Mouse (Mus musculus) liver, embryonic 16.5 days (tissue): ENCODE data around the gene Aass. TPM values are rescaled to one million over a fixed set of nuclear protein-coding genes. Genes with fewer than 3 reads are reported as not detected.
"Not testable (repeated sequence)": the region's sequence is repeated elsewhere in the genome, so short reads cannot be mapped to it uniquely, and the experiment has no call there.

Experiments
- ATAC-seq: fragments of 200-750 bp; cut with Nextera tagmentation; 2 replicates; pipeline ENCODE4 v1.8.0; 2017; ENCODE audit warnings: low read depth, mild to moderate bottlenecking, moderate number of reproducible peaks, moderate library complexity
- H3K27ac ChIP-seq: fragments of 300-500 bp; sonication (generic); 2 replicates; pipeline ENCODE4 v1.5.1; 2014; ENCODE audit warnings: mild to moderate bottlenecking, low read length
- H3K27me3 ChIP-seq: fragments of 300-500 bp; sonication (generic); 2 replicates; pipeline ENCODE4 v1.6.1; 2014; ENCODE audit warnings: low read depth, low read length, mixed read lengths; ENCODE audit not compliant: control insufficient read depth, insufficient read depth
- H3K36me3 ChIP-seq: fragments of 300-500 bp; sonication (generic); 2 replicates; pipeline ENCODE4 v1.6.1; 2014; ENCODE audit warnings: mild to moderate bottlenecking; ENCODE audit not compliant: control insufficient read depth, insufficient read depth
- H3K4me1 ChIP-seq: fragments of 300-500 bp; sonication (generic); 2 replicates; pipeline ENCODE4 v1.6.1; 2014; ENCODE audit warnings: low read depth, low read length, mixed read lengths; ENCODE audit not compliant: control insufficient read depth
- H3K4me2 ChIP-seq: fragments of 300-500 bp; sonication (generic); 2 replicates; pipeline ENCODE4 v1.6.1; 2014; ENCODE audit warnings: low read depth, low read length, mixed read lengths
- H3K4me3 ChIP-seq: fragments of 300-500 bp; sonication (generic); 2 replicates; pipeline ENCODE4 v1.5.1; 2014; ENCODE audit warnings: low read depth, mild to moderate bottlenecking, low read length
- H3K9ac ChIP-seq: fragments of 300-500 bp; sonication (generic); 2 replicates; pipeline ENCODE4 v1.6.1; 2014; ENCODE audit warnings: low read depth, low read length
- H3K9me3 ChIP-seq: fragments of 300-500 bp; sonication (generic); replicated peaks from 2 replicates; pipeline ENCODE4 v1.6.1; 2016; ENCODE audit warnings: low read length; ENCODE audit not compliant: control insufficient read depth
- WGBS: fragments of 180-500 bp; shearing (Covaris S2); extraction: QIAGEN DNeasy Blood & Tissue Kit; methylation state at CpG from one replicate; pipeline ENCODE4 v1.1.7; 2014; ENCODE audit not compliant: insufficient replicate concordance; 5-methylcytosine and 5-hydroxymethylcytosine counted together
- polyA plus RNA-seq: library from polyadenylated mRNA; unstranded; fragments of >200 nt; fragmentation: Nextera tagmentation; extraction: Ambion mirVana; gene quantifications from 2 replicates; pipeline ENCODE4 v1.2.1, GENCODE M21; 2015

The Aass gene
- polyA plus RNA-seq, result 31.5 and 32.8 TPM in 2 replicates

- WGBS, result 2% methylated on average over 20 of the region's 20 CpGs
- H3K27ac ChIP-seq, result peak within 1 kb of the TSS; percentile 59
- peak; percentile 89 for ATAC-seq
- H3K9me3 ChIP-seq, result no peaks in the 10 kb centered on the region
- H3K9ac ChIP-seq, result 0 out of 2 replicates have a peak within 1 kb of the TSS, but pooled peaks have one; percentile 36
- no peaks in the 10 kb centered on the region; the same call in 1 of the 2 replicates for H3K4me1 ChIP-seq
- peak within 1 kb of the TSS; percentile 45 for H3K4me3 ChIP-seq
- no peaks in the 10 kb centered on the region for H3K27me3 ChIP-seq
- peak within 1 kb of the TSS; percentile 39 for H3K4me2 ChIP-seq
- no peaks in the 10 kb centered on the region for H3K36me3 ChIP-seq
These were observed at the start of gene Aass for GRCm38 (mm10) chr6:23132573-23133181. TSS of gene Aass (minus strand) at chr6:23132986.

- no peak overlapping the region for H3K9ac ChIP-seq
- WGBS, result 19% methylated on average over 8 of the region's 8 CpGs
- no peaks in the 10 kb centered on the region for H3K27me3 ChIP-seq
- H3K4me1 ChIP-seq, result no peaks in the 10 kb centered on the region
- H3K36me3 ChIP-seq, result no peaks in the 10 kb centered on the region
- H3K4me2 ChIP-seq, result no peak overlapping the region
- H3K4me3 ChIP-seq, result no peak overlapping the region
- no peak for ATAC-seq
- H3K9me3 ChIP-seq, result no peaks in the 10 kb centered on the region
- no peak overlapping the region for H3K27ac ChIP-seq
These were observed 47.3 kb upstream of the Aass start for GRCm38 (mm10) chr6:23180096-23180495.

DNA sequence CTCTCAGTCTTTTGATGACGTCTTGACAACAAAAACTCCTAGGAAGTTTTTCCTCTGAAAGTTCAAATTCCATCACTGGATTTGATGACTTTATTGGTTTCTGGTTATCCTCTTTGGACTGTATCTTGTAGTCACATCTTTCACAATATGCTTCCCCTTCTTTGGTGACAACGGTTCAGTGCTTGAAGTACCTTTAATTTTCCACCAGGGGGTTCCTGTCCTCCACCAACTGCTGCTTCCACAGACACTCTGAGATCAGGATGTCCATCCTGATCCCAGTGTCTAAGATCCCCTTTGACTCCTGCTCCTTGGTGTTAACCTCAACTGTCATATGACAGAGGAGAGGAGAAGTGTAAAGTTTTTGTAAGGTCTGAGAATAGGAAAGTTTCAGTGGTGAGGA lies 31.0 kb upstream of the Aass start:
- WGBS, result 43% methylated on average over 1 of the region's 2 CpGs

GRCm38 (mm10) chr6:23156357-23156756 lies 23.6 kb upstream of the Aass start:
- not testable (repeated sequence) for H3K4me1 ChIP-seq, H3K4me3 ChIP-seq, H3K9me3 ChIP-seq, H3K27me3 ChIP-seq, H3K36me3 ChIP-seq, ATAC-seq, H3K27ac ChIP-seq, H3K4me2 ChIP-seq, H3K9ac ChIP-seq
- 48% methylated on average over 2 of the region's 3 CpGs for WGBS

More for the DNA sequence above, 31.0 kb upstream of the Aass start:
- not testable (repeated sequence) for H3K9me3 ChIP-seq, H3K36me3 ChIP-seq, H3K27ac ChIP-seq, H3K9ac ChIP-seq, H3K27me3 ChIP-seq, H3K4me1 ChIP-seq, H3K4me2 ChIP-seq, H3K4me3 ChIP-seq, ATAC-seq

DNA sequence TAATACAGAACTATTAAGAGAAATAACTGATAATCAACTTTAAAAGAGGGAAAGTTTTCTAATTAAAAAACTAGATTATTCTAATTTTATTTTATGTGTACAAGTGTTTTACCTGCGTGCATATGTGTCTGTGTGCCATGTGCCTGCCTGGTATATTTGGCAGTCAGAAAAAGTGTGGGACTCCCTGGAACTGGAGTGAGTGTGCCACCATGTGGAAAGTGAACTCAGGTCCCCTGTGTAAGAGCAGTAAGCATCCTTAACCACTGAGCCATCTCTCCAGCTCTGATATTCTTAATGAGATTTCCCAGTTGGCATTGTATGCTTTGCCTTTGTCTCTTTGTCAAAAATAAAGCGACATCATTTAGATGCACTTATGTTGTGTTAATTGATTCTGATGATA lies 20.3 kb upstream of the Aass start:
- Histone ChIP-seq H3K9me3 (no peaks in the 10 kb centered on the region), H3K4me3 (no peak overlapping the region), H3K4me2 (no peak overlapping the region), H3K9ac (no peak overlapping the region), H3K27me3 (no peaks in the 10 kb centered on the region), H3K27ac (no peak overlapping the region), H3K4me1 (no peaks in the 10 kb centered on the region), H3K36me3 (no peaks in the 10 kb centered on the region)
- WGBS, result 59% methylated on average over 2 of the region's 2 CpGs
- ATAC-seq, result no peak

- no peak overlapping the region for H3K4me2 ChIP-seq
- H3K9ac ChIP-seq, result no peak overlapping the region
- no peak overlapping the region for H3K27ac ChIP-seq
- H3K4me3 ChIP-seq, result no peak overlapping the region
- H3K36me3 ChIP-seq, result no peaks in the 10 kb centered on the region
- no peaks in the 10 kb centered on the region for H3K27me3 ChIP-seq
- WGBS, result 53% methylated on average over 2 of the region's 2 CpGs
- no peaks in the 10 kb centered on the region for H3K9me3 ChIP-seq
- peak; percentile 93 for ATAC-seq
- no peaks in the 10 kb centered on the region; the same call in 1 of the 2 replicates for H3K4me1 ChIP-seq
These were observed 14.4 kb upstream of the Aass start for GRCm38 (mm10) chr6:23147221-23147620.

GRCm38 (mm10) chr6:23143980-23144379 lies 11.2 kb upstream of the Aass start:
- no peaks in the 10 kb centered on the region for H3K36me3 ChIP-seq
- H3K4me1 ChIP-seq, result no peaks in the 10 kb centered on the region; the same call in 1 of the 2 replicates
- no peak overlapping the region for H3K4me2 ChIP-seq
- no peak for ATAC-seq
- no peak overlapping the region for H3K27ac ChIP-seq
- H3K9ac ChIP-seq, result no peak overlapping the region
- no peaks in the 10 kb centered on the region for H3K27me3 ChIP-seq
- H3K9me3 ChIP-seq, result no peaks in the 10 kb centered on the region
- no peak overlapping the region for H3K4me3 ChIP-seq

GRCm38 (mm10) chr6:23131015-23131414 lies 1.8 kb downstream of the Aass start:
- Histone ChIP-seq H3K4me2 (peak overlapping the region; percentile 39), H3K9me3 (no peaks in the 10 kb centered on the region), H3K27ac (peak overlapping the region; percentile 57; the same call in 1 of the 2 replicates), H3K9ac (no peak overlapping the region), H3K4me1 (no peaks in the 10 kb centered on the region; the same call in 1 of the 2 replicates), H3K27me3 (no peaks in the 10 kb centered on the region), H3K4me3 (peak overlapping the region; percentile 18; the same call in 1 of the 2 replicates), H3K36me3 (no peaks in the 10 kb centered on the region)
- 24% methylated on average over 4 of the region's 4 CpGs for WGBS
- peak; percentile 73 for ATAC-seq

GRCm38 (mm10) chr6:23129201-23129600 lies 3.6 kb downstream of the Aass start:
- Histone ChIP-seq H3K4me3 (no peak overlapping the region), H3K27me3 (no peaks in the 10 kb centered on the region)

More at GRCm38 (mm10) chr6:23129201-23129600, 3.6 kb downstream of the Aass start:
- ATAC-seq, result no peak
- Histone ChIP-seq H3K36me3 (no peaks in the 10 kb centered on the region), H3K4me1 (no peaks in the 10 kb centered on the region; the same call in 1 of the 2 replicates), H3K9ac (no peak overlapping the region), H3K27ac (no peak overlapping the region), H3K9me3 (no peaks in the 10 kb centered on the region), H3K4me2 (no peak overlapping the region)
- 60% methylated on average over 4 of the region's 4 CpGs for WGBS
